Mouse (Mus musculus): ENCODE results near the gene Sirt7. TPM values are rescaled to one million over a fixed set of nuclear protein-coding genes. Genes with fewer than 3 reads are reported as not detected.

Gene Sirt7
- polyA plus RNA-seq, 1 experiment = 22.9 TPM

GRCm38 (mm10) chr11:120581490-120582267 lies 43.4 kb downstream of the Sirt7 start, which contains the start of gene Arhgdia:
TSS of gene Arhgdia (minus strand) at chr11:120581624.
- H3K9me3 ChIP-seq (ENCODE audit: control insufficient read depth, low read length) = peaks cover 3% of the 10 kb centered on the region; the same call in 1 of the 2 replicates
- peak within 1 kb of the TSS; percentile 90 for H3K4me3 ChIP-seq (replicated peaks)
- no peaks in the 10 kb centered on the region for H3K27me3 ChIP-seq (ENCODE audit: control insufficient read depth)
- H3K4me1 ChIP-seq (ENCODE audit: control insufficient read depth) = peaks cover 46% of the 10 kb centered on the region
- H3K36me3 ChIP-seq (ENCODE audit: control insufficient read depth) = peaks cover 61% of the 10 kb centered on the region
- TF ChIP-seq GATA1 (IDR thresholded peaks at IDR 0.05; ENCODE audit: low read length) (no peak), TAL1 (IDR thresholded peaks at IDR 0.05; ENCODE audit: low read length) (no peak)

- peaks cover 50% of the 10 kb centered on the region for H3K4me1 ChIP-seq (ENCODE audit: control insufficient read depth)
- peaks cover 53% of the 10 kb centered on the region for H3K36me3 ChIP-seq (ENCODE audit: control insufficient read depth)
Measured at GRCm38 (mm10) chr11:120580871-120581331, 44.1 kb downstream of the Sirt7 start.

GRCm38 (mm10) chr11:120580190-120580589 lies 44.9 kb downstream of the Sirt7 start:
- H3K9me3 ChIP-seq (ENCODE audit: control insufficient read depth, low read length) = peaks cover 3% of the 10 kb centered on the region; the same call in 1 of the 2 replicates
- no peaks in the 10 kb centered on the region for H3K27me3 ChIP-seq (ENCODE audit: control insufficient read depth)
- H3K4me3 ChIP-seq (replicated peaks) = peak overlapping the region; percentile 90
- peaks cover 46% of the 10 kb centered on the region for H3K36me3 ChIP-seq (ENCODE audit: control insufficient read depth)
- peaks cover 51% of the 10 kb centered on the region for H3K4me1 ChIP-seq (ENCODE audit: control insufficient read depth)
- TF ChIP-seq TAL1 (IDR thresholded peaks at IDR 0.05; ENCODE audit: low read length) (no peak), GATA1 (IDR thresholded peaks at IDR 0.05; ENCODE audit: low read length) (no peak)

More at GRCm38 (mm10) chr11:120580871-120581331, 44.1 kb downstream of the Sirt7 start:
- no peaks in the 10 kb centered on the region for H3K27me3 ChIP-seq (ENCODE audit: control insufficient read depth)
- peak overlapping the region; percentile 90 for H3K4me3 ChIP-seq (replicated peaks)
- TF ChIP-seq GATA1 (IDR thresholded peaks at IDR 0.05; ENCODE audit: low read length) = no peak
- no peak for TF ChIP-seq TAL1 (IDR thresholded peaks at IDR 0.05; ENCODE audit: low read length)
- peaks cover 3% of the 10 kb centered on the region; the same call in 1 of the 2 replicates for H3K9me3 ChIP-seq (ENCODE audit: control insufficient read depth, low read length)

- Histone ChIP-seq H3K27me3 (ENCODE audit: control insufficient read depth) (no peaks in the 10 kb centered on the region), H3K9me3 (ENCODE audit: control insufficient read depth, low read length) (peaks cover 3% of the 10 kb centered on the region; the same call in 1 of the 2 replicates), H3K36me3 (ENCODE audit: control insufficient read depth) (peaks cover 42% of the 10 kb centered on the region), H3K4me1 (ENCODE audit: control insufficient read depth) (peaks cover 56% of the 10 kb centered on the region), H3K4me3 (replicated peaks) (peak overlapping the region; percentile 90)
- TF ChIP-seq GATA1 (IDR thresholded peaks at IDR 0.05; ENCODE audit: low read length) (no peak), TAL1 (IDR thresholded peaks at IDR 0.05; ENCODE audit: low read length) (no peak)
Measured at GRCm38 (mm10) chr11:120579316-120580107, 45.5 kb downstream of the Sirt7 start.

GRCm38 (mm10) chr11:120578694-120579243 lies 46.3 kb downstream of the Sirt7 start:
- TF ChIP-seq GATA1 (IDR thresholded peaks at IDR 0.05; ENCODE audit: low read length) (no peak), TAL1 (IDR thresholded peaks at IDR 0.05; ENCODE audit: low read length) (no peak)
- Histone ChIP-seq H3K36me3 (ENCODE audit: control insufficient read depth) (peaks cover 37% of the 10 kb centered on the region), H3K4me1 (ENCODE audit: control insufficient read depth) (peaks cover 63% of the 10 kb centered on the region), H3K9me3 (ENCODE audit: control insufficient read depth, low read length) (0 out of 2 replicates have a peak, but pooled peaks cover under 1% of the 10 kb centered on the region), H3K4me3 (replicated peaks) (no peak overlapping the region), H3K27me3 (ENCODE audit: control insufficient read depth) (no peaks in the 10 kb centered on the region)

- Histone ChIP-seq H3K36me3 (ENCODE audit: control insufficient read depth) (peaks cover 34% of the 10 kb centered on the region), H3K27me3 (ENCODE audit: control insufficient read depth) (no peaks in the 10 kb centered on the region), H3K9me3 (ENCODE audit: control insufficient read depth, low read length) (no peaks in the 10 kb centered on the region), H3K4me1 (ENCODE audit: control insufficient read depth) (peaks cover 67% of the 10 kb centered on the region), H3K4me3 (replicated peaks) (no peak overlapping the region)
- TF ChIP-seq TAL1 (IDR thresholded peaks at IDR 0.05; ENCODE audit: low read length) (no peak), GATA1 (IDR thresholded peaks at IDR 0.05; ENCODE audit: low read length) (no peak)
Measured at GRCm38 (mm10) chr11:120578024-120578693, 46.9 kb downstream of the Sirt7 start.

- TF ChIP-seq TAL1 (IDR thresholded peaks at IDR 0.05; ENCODE audit: low read length) (no peak), GATA1 (IDR thresholded peaks at IDR 0.05; ENCODE audit: low read length) (no peak)
- Histone ChIP-seq H3K9me3 (ENCODE audit: control insufficient read depth, low read length) (no peaks in the 10 kb centered on the region), H3K4me1 (ENCODE audit: control insufficient read depth) (peaks cover 64% of the 10 kb centered on the region), H3K27me3 (ENCODE audit: control insufficient read depth) (no peaks in the 10 kb centered on the region), H3K4me3 (replicated peaks) (no peak overlapping the region), H3K36me3 (ENCODE audit: control insufficient read depth) (peaks cover 34% of the 10 kb centered on the region)
Measured at GRCm38 (mm10) chr11:120577211-120578023, 47.6 kb downstream of the Sirt7 start.

Data from erythroblast, embryonic 14.5 days (primary cell).